Mouse (Mus musculus): ENCODE data around the gene Ly6g6f. TPM values are rescaled to one million over a fixed set of nuclear protein-coding genes. Genes with fewer than 3 reads are reported as not detected.
A peak's percentile ranks its signal among the peaks of the same experiment; 100 is the strongest.
"Not testable (repeated sequence)": the region's sequence is repeated elsewhere in the genome, so short reads cannot be mapped to it uniquely, and the experiment has no call there.

Ly6g6f gene
- total RNA-seq, 2 experiments from 2014 or later: not detected

GRCm38 (mm10) chr17:35051156-35052086 is 34.0 kb downstream of the Ly6g6f start:
- DNase-seq: no peak

GRCm38 (mm10) chr17:35050126-35050750 is 35.2 kb downstream of the Ly6g6f start:
- DNase-seq: no peak

DNA sequence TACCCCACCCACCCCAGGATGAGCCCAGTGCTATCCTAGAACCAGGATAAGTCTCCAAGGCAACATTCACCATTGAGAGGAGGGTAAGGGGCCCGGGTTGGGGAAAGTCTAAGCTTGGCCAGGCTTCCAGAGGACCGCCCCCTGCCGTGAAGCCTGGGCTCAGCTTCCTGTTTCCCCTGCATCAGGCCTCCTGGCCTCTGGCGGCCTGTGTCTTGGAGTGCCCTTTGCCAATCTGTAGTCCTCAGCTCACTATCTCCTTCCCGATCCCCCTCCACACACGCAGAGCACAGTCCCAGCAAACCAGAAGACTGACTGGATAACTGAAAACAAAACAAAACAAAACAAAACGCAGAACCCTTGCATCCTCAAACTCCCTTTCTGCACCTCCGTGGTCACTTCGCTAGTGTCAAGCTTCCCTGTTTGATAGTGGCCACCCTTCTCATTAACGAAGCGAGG is 35.8 kb downstream of the Ly6g6f start, which contains the start of gene Clic1:
TSS of gene Clic1 (plus strand) at position 406 of the 456 bp plus-strand sequence.
- no peak for DNase-seq

- DNase-seq: no peak
Observed at GRCm38 (mm10) chr17:35048932-35049440, 36.4 kb downstream of the Ly6g6f start.

GRCm38 (mm10) chr17:35048149-35048931 is 37.1 kb downstream of the Ly6g6f start:
- no peak for DNase-seq

- DNase-seq: no peak
Observed at GRCm38 (mm10) chr17:35047688-35048087, 37.7 kb downstream of the Ly6g6f start.

- peak; percentile 87 to 92 for DNase-seq
Observed at GRCm38 (mm10) chr17:35046681-35047455, 38.5 kb downstream of the Ly6g6f start, which contains the start of gene Msh5. Msh5 (minus strand) TSS chr17:35046745.

DNA sequence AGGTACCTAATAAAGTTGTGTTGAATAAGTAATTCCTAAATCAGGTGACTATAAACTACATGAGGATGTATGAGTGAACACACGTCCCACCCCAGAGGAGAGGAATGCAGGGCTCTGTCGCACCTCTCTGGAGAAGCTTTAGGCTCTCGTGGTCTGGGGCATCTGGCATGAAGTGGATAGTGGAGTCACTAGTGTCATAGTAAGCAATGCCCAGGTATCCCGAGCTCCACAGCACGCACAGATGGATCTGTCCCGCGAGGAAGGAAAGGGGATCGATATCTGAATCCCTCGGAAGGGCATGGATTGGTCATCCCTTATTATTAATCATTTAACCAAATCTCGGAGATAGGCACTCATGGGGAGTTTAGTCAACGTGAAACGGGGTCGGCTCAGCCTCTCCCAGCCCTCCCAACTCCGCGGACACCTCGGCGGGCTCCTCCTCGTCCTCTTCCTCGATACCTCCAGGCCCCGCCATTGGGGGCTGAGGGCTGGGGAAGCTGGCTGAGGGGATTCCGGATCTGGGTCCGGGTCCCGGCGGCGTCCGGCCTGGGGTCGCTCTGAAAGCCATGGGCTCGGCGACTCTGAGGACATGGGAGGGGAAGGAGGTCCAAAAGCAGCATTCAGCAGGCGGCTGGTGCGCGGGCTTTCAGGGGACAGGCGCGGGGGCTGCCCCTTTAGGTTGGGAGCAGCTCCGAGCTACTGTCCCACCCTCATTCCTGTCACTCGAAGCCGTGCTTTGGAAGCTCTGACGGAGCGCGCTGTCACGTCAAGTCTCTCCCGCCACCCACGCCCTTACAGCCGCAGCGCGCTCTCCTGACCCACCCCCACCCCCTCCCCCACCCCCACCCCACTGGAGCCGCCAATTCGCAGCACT is 39.4 kb downstream of the Ly6g6f start:
- DNase-seq: no peak

GRCm38 (mm10) chr17:35044904-35045806 is 40.3 kb downstream of the Ly6g6f start:
- no peak for DNase-seq

DNA sequence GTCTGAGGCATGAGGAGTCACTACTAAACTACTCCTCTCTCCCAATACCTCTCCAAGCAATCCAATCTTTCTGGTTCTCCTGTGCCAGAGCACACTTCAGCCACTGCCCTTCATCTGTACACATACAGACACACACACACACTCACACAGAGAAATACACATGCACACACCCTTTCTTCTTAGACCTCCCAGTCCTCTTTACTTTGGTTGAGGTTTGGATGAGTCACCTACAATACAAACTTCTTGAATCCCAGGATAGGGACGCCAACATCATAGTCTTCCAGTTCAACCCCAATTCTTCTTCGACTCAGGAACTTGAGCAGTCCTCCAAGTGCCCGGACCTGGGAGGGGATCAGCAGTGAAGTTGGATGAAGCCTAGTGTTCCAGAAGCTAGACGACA is 41.6 kb downstream of the Ly6g6f start:
- DNase-seq: no peak

DNA sequence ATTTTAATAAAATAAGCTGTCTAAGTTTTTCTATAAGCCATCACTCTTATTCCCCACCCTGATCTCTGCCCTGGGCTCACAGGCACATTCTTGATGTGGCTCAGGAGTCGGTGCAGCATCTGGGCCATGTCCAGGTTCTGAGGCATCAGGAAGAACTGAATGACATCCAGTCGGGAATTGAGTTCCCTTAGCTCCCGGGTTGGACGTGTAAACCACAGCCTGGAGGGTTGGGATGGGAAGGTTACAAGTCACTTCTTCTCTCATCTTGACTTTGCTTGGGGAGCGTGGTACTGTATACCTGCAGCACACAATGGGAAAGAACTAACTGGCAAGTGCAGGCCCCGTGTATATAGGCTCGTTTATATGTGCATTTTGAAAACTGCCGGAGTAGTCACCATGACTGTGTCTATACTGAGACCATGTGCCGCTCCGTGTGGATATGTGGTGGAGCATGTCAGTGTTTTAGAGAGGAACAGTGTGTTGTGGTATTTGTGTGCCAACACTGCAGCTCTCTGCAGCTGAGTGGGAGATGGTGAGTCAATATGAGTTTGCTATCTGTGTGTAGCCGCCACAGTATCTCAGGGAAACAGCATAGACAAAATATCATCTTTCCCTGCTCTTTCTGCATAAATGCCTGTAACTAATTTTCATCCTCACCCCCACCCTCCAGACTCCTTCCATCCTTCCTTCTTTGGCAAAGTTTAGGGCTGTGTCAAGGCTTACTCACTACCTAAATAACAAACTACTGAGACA is 46.1 kb downstream of the Ly6g6f start:
- peak in 1 of 2 experiments; percentile 41 for DNase-seq

- DNase-seq: no peak
Observed at GRCm38 (mm10) chr17:35034896-35035295, 50.5 kb downstream of the Ly6g6f start.

DNA sequence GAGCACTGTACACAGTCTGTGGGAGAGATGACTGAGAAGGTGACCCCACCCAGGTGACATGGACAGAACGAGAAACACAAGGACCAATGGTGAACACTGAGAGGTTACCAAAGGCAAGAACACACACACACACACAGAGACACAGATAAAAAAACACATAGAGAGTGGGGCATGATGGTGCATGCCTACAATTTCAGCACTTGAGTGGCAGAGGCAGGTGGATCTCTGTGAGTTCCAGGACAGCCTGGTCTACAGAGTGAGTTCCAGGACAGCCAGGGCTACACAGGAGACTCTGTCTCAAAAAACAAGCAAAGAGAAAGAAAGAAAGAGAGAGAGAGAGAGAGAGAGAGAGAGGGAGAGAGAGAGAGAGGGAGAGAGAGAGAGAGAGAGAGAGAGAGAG is 51.7 kb downstream of the Ly6g6f start:
- not testable (repeated sequence) for DNase-seq

GRCm38 (mm10) chr17:35032323-35032870 is 53.0 kb downstream of the Ly6g6f start:
- DNase-seq: no peak

DNA sequence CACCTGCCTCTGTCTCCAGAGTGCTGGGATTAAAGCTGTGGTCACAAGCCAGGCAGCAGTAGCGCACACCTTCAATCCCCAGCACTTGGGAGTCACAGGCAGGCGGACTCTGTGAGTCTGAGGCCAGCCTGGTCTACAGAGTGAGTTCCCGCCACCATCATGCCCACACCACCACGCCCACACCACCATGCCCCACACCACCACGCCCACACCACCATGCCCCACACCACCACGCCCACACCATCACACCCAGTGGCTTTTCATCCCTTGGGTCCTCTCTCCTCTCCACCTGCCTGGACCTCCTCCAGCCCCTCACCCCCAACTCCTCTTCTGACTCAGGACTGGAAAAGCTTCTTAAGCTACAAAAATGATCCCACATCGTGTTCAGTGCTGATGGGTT is 53.5 kb downstream of the Ly6g6f start:
- no peak for DNase-seq

- DNase-seq: no peak
Observed at GRCm38 (mm10) chr17:35031272-35031671, 54.1 kb downstream of the Ly6g6f start.
